Mouse (Mus musculus) lung, embryonic 16.5 days (tissue): ENCODE measurements around the gene Mmaa. TPM values are rescaled to one million over a fixed set of nuclear protein-coding genes. Genes with fewer than 3 reads are reported as not detected.

Experiments used
- ATAC-seq: fragments of 200-750 bp; cut with Nextera tagmentation; 2 replicates; pipeline ENCODE4 v1.8.0; 2017; ENCODE audit warnings: low read depth, mild to moderate bottlenecking, moderate library complexity
- H3K27ac ChIP-seq: fragments of 300-500 bp; sonication (generic); 2 replicates; pipeline ENCODE4 v1.5.1; 2014; ENCODE audit warnings: mild to moderate bottlenecking, control low read depth, low read length
- H3K27me3 ChIP-seq: fragments of 300-500 bp; sonication (generic); 2 replicates; pipeline ENCODE4 v1.6.1; 2014; ENCODE audit warnings: low read depth, low read length, mixed read lengths; ENCODE audit not compliant: control insufficient read depth, insufficient read depth
- H3K36me3 ChIP-seq: fragments of 300-500 bp; sonication (generic); 2 replicates; pipeline ENCODE4 v1.6.1; 2014; ENCODE audit warnings: low read length; ENCODE audit not compliant: control insufficient read depth, insufficient read depth
- H3K4me1 ChIP-seq: fragments of 300-500 bp; sonication (generic); replicated peaks from 2 replicates; pipeline ENCODE4 v1.6.1; 2014; ENCODE audit warnings: low read length, mixed read lengths; ENCODE audit not compliant: control insufficient read depth, insufficient read depth
- H3K4me2 ChIP-seq: fragments of 300-500 bp; sonication (generic); 2 replicates; pipeline ENCODE4 v1.6.1; 2014; ENCODE audit warnings: low read depth, low read length, control low read depth
- H3K4me3 ChIP-seq: fragments of 300-500 bp; sonication (generic); 2 replicates; pipeline ENCODE4 v1.5.1; 2014; ENCODE audit warnings: mild to moderate bottlenecking, low read length, control low read depth
- H3K9ac ChIP-seq: fragments of 300-500 bp; sonication (generic); 2 replicates; pipeline ENCODE4 v1.6.1; 2014; ENCODE audit warnings: low read length, control low read depth
- H3K9me3 ChIP-seq: fragments of 300-500 bp; sonication (generic); 2 replicates; pipeline ENCODE4 v1.6.1; 2016; ENCODE audit warnings: low read length; ENCODE audit not compliant: control insufficient read depth
- WGBS: fragments of 180-500 bp; shearing (Covaris S2); extraction: QIAGEN DNeasy Blood & Tissue Kit; methylation state at CpG from one replicate; pipeline ENCODE4 v1.1.7; 2014; 5-methylcytosine and 5-hydroxymethylcytosine counted together
- polyA plus RNA-seq: library from polyadenylated mRNA; unstranded; fragments of >200 nt; fragmentation: Nextera tagmentation; extraction: Ambion mirVana; gene quantifications from 2 replicates; pipeline ENCODE4 v1.2.1, GENCODE M21; 2015

The Mmaa gene
- polyA plus RNA-seq, 1 experiment from 2014 or later: 12.0 TPM

- no peak overlapping the region for H3K27ac ChIP-seq
- no peak overlapping the region for H3K9ac ChIP-seq
- WGBS: 68% methylated on average over 2 of the region's 2 CpGs
- H3K4me1 ChIP-seq: no peaks in the 10 kb centered on the region; the same call in 1 of the 2 replicates
- H3K4me2 ChIP-seq: no peak overlapping the region
- H3K4me3 ChIP-seq: no peak overlapping the region
- no peak for ATAC-seq
- no peaks in the 10 kb centered on the region for H3K27me3 ChIP-seq
- no peaks in the 10 kb centered on the region for H3K9me3 ChIP-seq
- no peaks in the 10 kb centered on the region for H3K36me3 ChIP-seq
Measured at GRCm38 (mm10) chr8:79243422-79243821, 51.3 kb downstream of the Mmaa start.

- no peaks in the 10 kb centered on the region for H3K9me3 ChIP-seq
- no peak for ATAC-seq
- no peak overlapping the region for H3K9ac ChIP-seq
- H3K36me3 ChIP-seq: no peaks in the 10 kb centered on the region
- no peaks in the 10 kb centered on the region for H3K4me1 ChIP-seq
- WGBS: 64% methylated on average over 7 of the region's 7 CpGs
- no peak overlapping the region for H3K4me3 ChIP-seq
- no peak overlapping the region for H3K27ac ChIP-seq
- no peak overlapping the region for H3K4me2 ChIP-seq
- H3K27me3 ChIP-seq: no peaks in the 10 kb centered on the region
Measured at GRCm38 (mm10) chr8:79239996-79240395, 54.7 kb downstream of the Mmaa start.

- 68% methylated on average over 3 of the region's 3 CpGs for WGBS
- Histone ChIP-seq H3K36me3 (no peaks in the 10 kb centered on the region), H3K4me2 (no peak overlapping the region), H3K4me1 (no peaks in the 10 kb centered on the region), H3K4me3 (no peak overlapping the region), H3K27me3 (no peaks in the 10 kb centered on the region), H3K9me3 (no peaks in the 10 kb centered on the region), H3K9ac (no peak overlapping the region), H3K27ac (no peak overlapping the region)
- no peak for ATAC-seq
Measured at GRCm38 (mm10) chr8:79239320-79239719, 55.4 kb downstream of the Mmaa start.

GRCm38 (mm10) chr8:79229266-79229888 lies 65.4 kb downstream of the Mmaa start:
- H3K4me1 ChIP-seq: no peaks in the 10 kb centered on the region
- H3K9ac ChIP-seq: no peak overlapping the region
- H3K27ac ChIP-seq: no peak overlapping the region
- 87% methylated on average over 8 of the region's 8 CpGs for WGBS
- H3K36me3 ChIP-seq: no peaks in the 10 kb centered on the region
- no peaks in the 10 kb centered on the region for H3K27me3 ChIP-seq
- no peaks in the 10 kb centered on the region for H3K9me3 ChIP-seq
- no peak overlapping the region for H3K4me3 ChIP-seq
- ATAC-seq: no peak
- no peak overlapping the region for H3K4me2 ChIP-seq

- H3K4me2 ChIP-seq: no peak overlapping the region
- no peaks in the 10 kb centered on the region for H3K27me3 ChIP-seq
- no peaks in the 10 kb centered on the region for H3K9me3 ChIP-seq
- no peaks in the 10 kb centered on the region for H3K36me3 ChIP-seq
- no peak overlapping the region for H3K4me3 ChIP-seq
- WGBS: 73% methylated on average over 3 of the region's 3 CpGs
- no peak overlapping the region for H3K27ac ChIP-seq
- H3K4me1 ChIP-seq: no peaks in the 10 kb centered on the region
- no peak for ATAC-seq
- no peak overlapping the region for H3K9ac ChIP-seq
Measured at GRCm38 (mm10) chr8:79227916-79228315, 66.8 kb downstream of the Mmaa start.

- no peak overlapping the region for H3K4me3 ChIP-seq
- WGBS: 77% methylated on average over 4 of the region's 4 CpGs
- no peaks in the 10 kb centered on the region for H3K9me3 ChIP-seq
- no peaks in the 10 kb centered on the region for H3K36me3 ChIP-seq
- no peak overlapping the region for H3K9ac ChIP-seq
- no peak overlapping the region for H3K4me2 ChIP-seq
- no peak overlapping the region for H3K27ac ChIP-seq
- peaks cover 5% of the 10 kb centered on the region; the same call in 1 of the 2 replicates for H3K4me1 ChIP-seq
- no peak for ATAC-seq
- no peaks in the 10 kb centered on the region for H3K27me3 ChIP-seq
Measured at GRCm38 (mm10) chr8:79227194-79227593, 67.5 kb downstream of the Mmaa start.

- no peak overlapping the region for H3K4me3 ChIP-seq
- H3K27me3 ChIP-seq: no peaks in the 10 kb centered on the region
- 78% methylated on average over 3 of the region's 3 CpGs for WGBS
- no peak for ATAC-seq
- no peaks in the 10 kb centered on the region for H3K36me3 ChIP-seq
- H3K4me2 ChIP-seq: no peak overlapping the region
- peaks cover 5% of the 10 kb centered on the region; the same call in 1 of the 2 replicates for H3K4me1 ChIP-seq
- H3K9ac ChIP-seq: no peak overlapping the region
- H3K27ac ChIP-seq: no peak overlapping the region
- H3K9me3 ChIP-seq: no peaks in the 10 kb centered on the region
Measured at GRCm38 (mm10) chr8:79226046-79226445, 68.7 kb downstream of the Mmaa start.

GRCm38 (mm10) chr8:79225586-79225985 lies 69.2 kb downstream of the Mmaa start:
- Histone ChIP-seq H3K27ac (no peak overlapping the region), H3K9me3 (no peaks in the 10 kb centered on the region), H3K4me1 (peaks cover 5% of the 10 kb centered on the region; the same call in 1 of the 2 replicates), H3K4me3 (no peak overlapping the region), H3K4me2 (no peak overlapping the region), H3K9ac (no peak overlapping the region), H3K36me3 (no peaks in the 10 kb centered on the region), H3K27me3 (no peaks in the 10 kb centered on the region)
- ATAC-seq: no peak
- 56% methylated on average over 7 of the region's 7 CpGs for WGBS

GRCm38 (mm10) chr8:79224363-79224762 lies 70.4 kb downstream of the Mmaa start:
- Histone ChIP-seq H3K4me3 (no peak overlapping the region), H3K9me3 (no peaks in the 10 kb centered on the region), H3K27ac (no peak overlapping the region), H3K4me2 (no peak overlapping the region), H3K27me3 (no peaks in the 10 kb centered on the region), H3K36me3 (no peaks in the 10 kb centered on the region), H3K4me1 (peaks cover 5% of the 10 kb centered on the region; the same call in 1 of the 2 replicates), H3K9ac (no peak overlapping the region)
- ATAC-seq: no peak
- 88% methylated on average over 9 of the region's 9 CpGs for WGBS

GRCm38 (mm10) chr8:79222752-79223141 lies 72.0 kb downstream of the Mmaa start:
- Histone ChIP-seq H3K9me3 (no peaks in the 10 kb centered on the region), H3K27ac (no peak overlapping the region), H3K27me3 (no peaks in the 10 kb centered on the region), H3K4me2 (no peak overlapping the region), H3K36me3 (no peaks in the 10 kb centered on the region), H3K4me1 (peaks cover 5% of the 10 kb centered on the region; the same call in 1 of the 2 replicates), H3K4me3 (no peak overlapping the region), H3K9ac (no peak overlapping the region)
- ATAC-seq: no peak
- WGBS: 61% methylated on average over 5 of the region's 5 CpGs
